Mouse (Mus musculus): Measurements from ENCODE around the gene Hist1h2ad. TPM values are rescaled to one million over a fixed set of nuclear protein-coding genes. Genes with fewer than 3 reads are reported as not detected.
A peak's percentile ranks its signal among the peaks of the same experiment; 100 is the strongest.
"Not testable (repeated sequence)": the region's sequence is repeated elsewhere in the genome, so short reads cannot be mapped to it uniquely, and the experiment has no call there.

Hist1h2ad gene
- polyA plus RNA-seq (2016; fragmentation: Nextera tagmentation; extraction: Ambion mirVana), result 0.46 and 2.5 TPM in 2 replicates

DNA sequence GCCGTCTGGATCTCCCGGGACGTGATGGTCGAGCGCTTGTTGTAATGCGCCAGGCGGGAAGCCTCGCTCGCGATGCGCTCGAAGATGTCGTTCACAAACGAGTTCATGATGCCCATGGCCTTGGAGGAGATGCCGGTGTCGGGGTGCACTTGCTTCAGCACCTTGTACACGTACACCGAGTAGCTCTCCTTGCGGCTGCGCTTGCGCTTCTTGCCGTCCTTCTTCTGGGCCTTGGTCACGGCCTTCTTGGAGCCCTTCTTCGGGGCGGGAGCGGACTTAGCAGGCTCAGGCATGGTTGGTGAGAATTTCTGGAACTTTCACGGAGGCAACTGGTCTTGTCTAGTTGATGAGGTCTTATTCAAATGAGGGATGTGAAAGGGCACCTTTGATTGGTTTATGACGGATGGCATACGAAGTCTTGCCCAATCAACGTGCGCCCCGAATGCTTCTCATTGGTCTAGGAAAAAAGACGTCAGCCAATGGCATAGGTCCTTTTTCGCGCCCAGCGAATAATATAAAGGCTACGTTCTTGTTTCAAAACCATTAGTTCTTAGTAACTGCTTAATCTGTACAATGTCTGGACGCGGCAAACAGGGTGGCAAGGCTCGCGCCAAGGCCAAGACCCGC, at the start of gene Hist1h2ad, which contains the start of gene Hist1h2bf:
Gene Hist1h2ad, plus strand, starts transcription at position 484 of the 627 bp plus-strand sequence.
Gene Hist1h2bf, minus strand, starts transcription at position 299 of the 627 bp plus-strand sequence.
- Histone ChIP-seq H3K4me3 (peak within 1 kb of the TSS; percentile 45), H3K4me2 (replicated peaks) (peak within 1 kb of the TSS; percentile 81), H3K9ac (peak within 1 kb of the TSS; percentile 51), H3K4me1 (peaks cover 34% of the 10 kb centered on the region), H3K27ac (peak within 1 kb of the TSS; percentile 87)
- not testable (repeated sequence) for H3K9me3 ChIP-seq (replicated peaks); H3K27me3 ChIP-seq; H3K36me3 ChIP-seq
- WGBS, result 1% methylated on average over 34 of the region's 42 CpGs
- ATAC-seq (ENCODE audit: low FRiP score), result peak; percentile 93

DNA sequence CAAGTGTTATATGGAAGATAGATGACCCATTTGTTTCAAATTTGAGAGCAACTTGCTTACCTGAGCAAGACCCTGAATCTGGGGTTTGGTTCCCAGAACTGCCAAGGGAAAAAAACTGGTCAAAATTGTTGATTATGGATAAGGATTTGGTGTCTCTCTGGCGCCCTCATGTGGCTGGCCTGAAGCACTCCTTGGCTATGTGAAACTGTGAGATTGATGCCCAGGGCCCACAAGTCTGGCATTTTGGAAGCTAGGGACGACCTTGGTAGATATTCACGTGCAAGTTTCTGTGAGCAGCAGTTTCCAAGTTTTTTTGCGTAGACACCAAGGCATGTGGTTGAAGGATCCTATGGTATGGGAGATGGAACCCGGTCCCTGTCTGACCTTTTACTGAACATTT, 49.5 kb upstream of the Hist1h2ad start:
- H3K27ac ChIP-seq, result no peak overlapping the region
- H3K4me3 ChIP-seq, result no peak overlapping the region
- no peak overlapping the region for H3K9ac ChIP-seq
- H3K27me3 ChIP-seq, result no peaks in the 10 kb centered on the region
- 9% methylated on average over 5 of the region's 5 CpGs for WGBS
- peaks cover 4% of the 10 kb centered on the region for H3K4me1 ChIP-seq
- H3K9me3 ChIP-seq (replicated peaks), result no peaks in the 10 kb centered on the region
- ATAC-seq (ENCODE audit: low FRiP score), result no peak
- no peaks in the 10 kb centered on the region for H3K36me3 ChIP-seq
- no peak overlapping the region for H3K4me2 ChIP-seq (replicated peaks)

DNA sequence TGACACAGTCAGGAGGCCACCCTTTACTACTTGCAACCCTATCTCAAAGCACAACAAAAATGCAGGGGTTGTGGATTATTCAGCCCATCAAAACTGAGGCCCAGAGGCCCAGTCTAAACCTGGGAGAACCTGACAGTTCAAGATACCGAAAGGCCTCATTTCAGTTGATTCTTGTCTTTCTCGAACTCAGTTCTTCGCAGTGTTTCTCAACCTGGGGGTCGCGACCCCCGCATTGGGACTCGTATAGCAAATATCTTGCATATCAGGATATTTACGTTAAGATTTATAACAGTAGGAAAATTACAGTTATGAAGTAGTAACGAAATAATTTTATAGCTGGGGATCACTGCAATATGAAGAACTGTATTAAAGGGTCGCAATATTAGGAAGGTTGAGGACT, 48.3 kb upstream of the Hist1h2ad start:
- no peak for ATAC-seq (ENCODE audit: low FRiP score)
- Histone ChIP-seq H3K4me3 (peak overlapping the region; percentile 38), H3K27me3 (no peaks in the 10 kb centered on the region), H3K4me1 (peaks cover 4% of the 10 kb centered on the region), H3K27ac (no peak overlapping the region), H3K9ac (peak overlapping the region; percentile 32; the same call in 1 of the 2 replicates), H3K9me3 (replicated peaks) (no peaks in the 10 kb centered on the region), H3K36me3 (no peaks in the 10 kb centered on the region), H3K4me2 (replicated peaks) (peak overlapping the region; percentile 53)
- 2% methylated on average over 10 of the region's 10 CpGs for WGBS

DNA sequence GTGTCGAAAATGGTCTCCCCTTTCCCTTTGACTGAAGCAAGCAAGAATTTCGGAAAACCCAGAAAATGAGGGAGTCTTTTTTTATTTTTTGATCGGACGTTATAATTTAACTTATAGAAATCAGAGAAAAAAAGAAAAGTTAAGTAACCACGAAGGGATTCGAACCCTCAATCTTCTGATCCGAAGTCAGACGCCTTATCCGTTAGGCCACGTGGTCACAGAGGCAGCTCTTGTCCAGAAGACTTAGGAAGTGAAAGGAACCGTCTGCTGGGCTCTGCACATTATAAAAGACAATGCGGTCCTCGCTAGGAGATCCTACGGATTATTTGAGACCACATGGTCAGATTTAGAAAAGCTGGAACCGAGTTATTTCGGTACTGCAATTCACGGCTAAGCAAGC, 47.9 kb upstream of the Hist1h2ad start:
- H3K4me2 ChIP-seq (replicated peaks), result peak overlapping the region; percentile 53
- WGBS, result under 1% methylated on average over 17 of the region's 17 CpGs
- H3K36me3 ChIP-seq, result no peaks in the 10 kb centered on the region
- peak; percentile 44; the same call in 1 of the 2 replicates for ATAC-seq (ENCODE audit: low FRiP score)
- peaks cover 4% of the 10 kb centered on the region for H3K4me1 ChIP-seq
- H3K27ac ChIP-seq, result peak overlapping the region; percentile 49
- H3K4me3 ChIP-seq, result peak overlapping the region; percentile 38
- no peaks in the 10 kb centered on the region for H3K9me3 ChIP-seq (replicated peaks)
- peak overlapping the region; percentile 57; the same call in 1 of the 2 replicates for H3K9ac ChIP-seq
- H3K27me3 ChIP-seq, result no peaks in the 10 kb centered on the region

DNA sequence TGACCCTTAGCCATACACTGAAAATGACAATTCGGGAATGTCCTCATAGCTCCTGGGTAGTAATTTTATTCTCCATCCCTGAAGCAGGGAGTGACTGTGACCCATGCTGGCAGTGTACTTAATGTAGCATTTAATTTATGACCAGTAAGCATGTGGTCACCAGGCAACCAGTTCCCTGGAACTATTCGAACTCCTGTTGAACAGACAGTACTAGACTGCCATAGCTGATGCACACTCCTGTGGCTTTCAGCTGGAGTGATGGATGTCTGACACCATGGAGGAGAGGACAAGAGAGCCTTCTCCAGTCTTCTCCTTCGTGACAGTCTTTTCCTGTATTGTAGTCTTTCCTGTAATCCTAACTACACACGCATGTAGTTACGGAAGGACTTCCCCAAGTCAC, 45.2 kb upstream of the Hist1h2ad start:
- Histone ChIP-seq H3K9ac (no peak overlapping the region), H3K4me1 (peaks cover 18% of the 10 kb centered on the region), H3K36me3 (no peaks in the 10 kb centered on the region), H3K4me2 (replicated peaks) (peak overlapping the region; percentile 11; the same call in 1 of the 2 replicates), H3K27ac (no peak overlapping the region), H3K27me3 (no peaks in the 10 kb centered on the region), H3K4me3 (no peak overlapping the region), H3K9me3 (replicated peaks) (no peaks in the 10 kb centered on the region)
- WGBS, result 70% methylated on average over 5 of the region's 5 CpGs
- ATAC-seq (ENCODE audit: low FRiP score), result no peak

DNA sequence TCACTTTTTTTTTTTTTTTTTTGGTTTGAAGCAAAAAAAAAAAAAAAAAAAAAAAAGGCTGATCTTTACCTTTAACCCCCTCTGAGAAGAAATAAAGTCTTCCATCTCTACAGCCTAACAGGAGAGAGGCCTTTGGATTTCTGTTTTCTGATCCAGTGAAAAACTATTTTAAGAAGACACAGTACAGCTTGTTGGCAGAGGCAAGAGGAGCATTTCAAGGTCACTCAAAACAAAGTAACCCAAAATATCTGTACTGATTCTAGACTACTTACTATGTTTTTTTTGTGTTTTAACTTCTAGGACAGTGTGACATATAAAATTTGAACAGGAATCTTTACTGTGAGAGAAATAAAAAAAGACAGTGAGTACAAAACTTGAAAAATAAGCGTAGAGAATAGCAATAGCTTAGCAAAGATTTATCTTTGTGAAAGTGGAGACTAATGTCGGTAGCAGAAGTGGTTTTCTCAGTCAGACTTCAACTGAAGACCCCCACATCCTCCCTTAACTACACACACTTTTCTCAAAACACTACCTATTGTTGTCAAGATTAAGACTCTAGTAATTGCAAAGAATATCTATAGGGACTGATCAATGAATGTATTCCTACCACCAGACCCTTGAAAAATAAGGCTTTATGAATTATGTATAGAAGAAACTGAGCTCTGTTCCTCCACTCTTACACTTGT, 44.6 kb upstream of the Hist1h2ad start:
- no peaks in the 10 kb centered on the region for H3K9me3 ChIP-seq (replicated peaks)
- H3K4me2 ChIP-seq (replicated peaks), result peak overlapping the region; percentile 76
- H3K9ac ChIP-seq, result peak overlapping the region; percentile 64
- H3K4me3 ChIP-seq, result peak overlapping the region; percentile 51
- H3K36me3 ChIP-seq, result no peaks in the 10 kb centered on the region
- H3K4me1 ChIP-seq, result peaks cover 23% of the 10 kb centered on the region
- no peaks in the 10 kb centered on the region for H3K27me3 ChIP-seq
- no peak for ATAC-seq (ENCODE audit: low FRiP score)
- WGBS, result 32% methylated on average over 2 of the region's 2 CpGs
- peak overlapping the region; percentile 97; the same call in 1 of the 2 replicates for H3K27ac ChIP-seq

DNA sequence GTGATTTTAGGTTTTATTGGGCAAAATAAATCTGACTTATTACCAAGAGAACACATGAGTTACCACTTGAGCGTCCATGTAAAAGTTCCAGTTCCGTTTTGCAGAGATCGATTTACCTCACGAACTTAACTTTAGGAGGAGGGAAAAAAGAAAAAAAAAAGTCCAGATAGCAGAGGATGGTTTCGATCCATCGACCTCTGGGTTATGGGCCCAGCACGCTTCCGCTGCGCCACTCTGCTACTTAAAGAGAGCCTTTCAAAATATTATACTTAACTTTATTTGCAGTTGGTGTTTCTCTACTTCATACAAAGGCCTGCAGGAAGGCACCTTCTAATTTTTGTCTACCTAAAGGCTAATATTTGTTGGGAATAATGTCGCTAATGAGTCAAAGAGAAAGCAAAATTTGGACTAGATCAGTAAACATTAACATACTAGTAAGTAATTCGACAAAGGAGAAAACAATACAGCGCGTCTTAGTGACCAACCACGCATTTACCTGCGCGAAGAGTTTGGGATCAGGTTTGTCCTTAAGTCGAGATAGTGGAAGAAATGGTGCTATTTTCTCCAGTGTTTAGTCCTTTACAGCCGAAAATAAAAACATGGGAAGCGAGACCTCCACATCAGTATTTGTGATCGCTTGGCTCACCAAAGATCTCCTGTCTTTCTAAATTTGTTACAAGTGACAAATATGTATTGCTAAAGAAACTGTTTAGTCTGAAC, 43.8 kb upstream of the Hist1h2ad start:
- Histone ChIP-seq H3K9me3 (replicated peaks) (no peaks in the 10 kb centered on the region), H3K27ac (peak overlapping the region; percentile 97), H3K4me2 (replicated peaks) (peak overlapping the region; percentile 76), H3K36me3 (no peaks in the 10 kb centered on the region), H3K27me3 (no peaks in the 10 kb centered on the region), H3K4me1 (peaks cover 25% of the 10 kb centered on the region), H3K9ac (peak overlapping the region; percentile 64), H3K4me3 (peak overlapping the region; percentile 51)
- under 1% methylated on average over 20 of the region's 20 CpGs for WGBS
- ATAC-seq (ENCODE audit: low FRiP score), result no peak

DNA sequence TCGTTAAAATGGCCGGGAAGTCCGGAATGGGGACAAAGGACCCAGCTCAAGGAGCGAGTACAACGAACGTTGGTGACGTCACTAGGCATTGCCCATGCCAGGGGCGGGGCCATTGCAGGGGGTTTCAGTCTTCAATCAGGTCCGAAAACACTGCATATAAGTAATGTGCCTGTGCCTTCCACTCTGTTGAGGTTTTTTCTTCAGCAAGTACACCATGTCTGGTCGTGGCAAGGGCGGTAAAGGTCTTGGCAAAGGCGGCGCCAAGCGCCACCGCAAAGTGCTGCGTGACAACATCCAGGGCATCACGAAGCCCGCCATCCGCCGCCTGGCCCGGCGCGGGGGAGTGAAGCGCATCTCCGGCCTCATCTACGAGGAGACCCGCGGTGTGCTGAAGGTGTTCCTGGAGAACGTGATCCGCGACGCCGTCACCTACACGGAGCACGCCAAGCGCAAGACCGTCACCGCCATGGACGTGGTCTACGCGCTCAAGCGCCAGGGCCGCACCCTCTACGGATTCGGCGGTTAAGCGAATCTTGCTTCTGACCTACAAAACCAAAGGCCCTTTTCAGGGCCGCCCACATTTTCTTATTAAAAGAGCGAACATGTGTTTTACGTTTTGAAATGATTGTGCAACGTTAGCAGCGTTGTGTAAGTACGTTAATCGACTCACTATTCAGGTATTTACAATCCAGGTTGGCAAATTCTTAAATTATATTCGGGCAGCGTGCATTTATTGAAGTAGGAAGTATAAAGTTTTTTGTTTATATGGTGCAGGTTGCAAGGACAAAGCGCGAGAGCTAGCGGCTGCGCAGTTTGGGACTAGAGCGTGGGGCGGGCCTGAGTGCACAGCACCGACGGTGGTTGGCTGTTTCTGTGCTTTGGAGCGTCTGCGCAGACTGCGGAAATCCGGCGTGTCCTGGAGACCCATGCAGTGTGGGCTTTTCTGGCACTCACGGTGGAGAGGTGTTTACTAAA, 43.0 kb upstream of the Hist1h2ad start, which contains the start of gene Hist1h4h:
Gene Hist1h4h, plus strand, starts transcription at position 150 of the 975 bp plus-strand sequence.
- H3K9me3 ChIP-seq (replicated peaks), result no peaks in the 10 kb centered on the region
- H3K27me3 ChIP-seq, result no peaks in the 10 kb centered on the region
- H3K36me3 ChIP-seq, result no peaks in the 10 kb centered on the region
- ATAC-seq (ENCODE audit: low FRiP score), result peak; percentile 82
- under 1% methylated on average over 62 of the region's 70 CpGs for WGBS
- H3K4me2 ChIP-seq (replicated peaks), result peak within 1 kb of the TSS; percentile 76
- peak within 1 kb of the TSS; percentile 51 for H3K4me3 ChIP-seq
- H3K4me1 ChIP-seq, result peaks cover 25% of the 10 kb centered on the region
- H3K9ac ChIP-seq, result peak within 1 kb of the TSS; percentile 64
- peak within 1 kb of the TSS; percentile 97 for H3K27ac ChIP-seq

DNA sequence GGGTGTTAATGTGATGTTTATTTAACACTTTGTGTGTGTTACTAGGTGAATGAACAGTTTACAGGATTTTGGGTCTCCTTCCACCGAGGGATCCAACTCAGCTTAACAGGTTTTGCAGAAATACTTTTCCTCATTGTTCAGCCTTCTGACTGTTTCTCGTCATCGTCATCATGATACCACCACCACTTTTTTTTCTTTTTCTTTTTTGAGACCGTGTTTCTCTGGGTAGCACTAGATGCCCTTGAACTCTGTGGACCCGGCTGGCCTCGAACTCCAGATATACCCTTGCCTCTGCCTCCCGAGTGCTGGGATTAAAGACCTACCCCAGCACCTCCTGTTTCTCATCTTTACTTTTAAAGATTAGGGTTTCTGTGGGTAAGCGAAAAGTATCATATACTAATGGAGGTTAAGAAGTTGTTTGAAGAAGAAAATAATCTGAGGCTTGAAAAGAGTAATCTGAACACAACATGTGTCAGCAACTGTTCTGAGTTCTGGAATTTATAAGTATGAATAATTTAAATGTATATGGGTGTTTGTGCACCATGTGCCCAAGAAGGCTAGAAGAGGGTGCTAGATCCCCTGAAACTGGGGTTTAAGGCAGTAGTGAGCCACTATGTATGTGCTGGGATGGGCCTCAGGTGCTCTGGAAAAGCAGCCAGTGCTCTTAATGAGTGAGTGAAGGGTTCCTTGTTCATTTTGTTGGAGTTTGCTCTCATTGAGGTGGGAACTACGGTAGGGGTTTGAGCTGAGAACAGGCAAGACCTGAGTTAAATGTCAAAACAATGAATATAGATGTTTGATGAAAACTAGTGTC, 41.7 kb upstream of the Hist1h2ad start:
- H3K4me1 ChIP-seq, result peaks cover 32% of the 10 kb centered on the region
- H3K4me2 ChIP-seq (replicated peaks), result peak overlapping the region; percentile 76
- WGBS, result 25% methylated on average over 9 of the region's 9 CpGs

DNA sequence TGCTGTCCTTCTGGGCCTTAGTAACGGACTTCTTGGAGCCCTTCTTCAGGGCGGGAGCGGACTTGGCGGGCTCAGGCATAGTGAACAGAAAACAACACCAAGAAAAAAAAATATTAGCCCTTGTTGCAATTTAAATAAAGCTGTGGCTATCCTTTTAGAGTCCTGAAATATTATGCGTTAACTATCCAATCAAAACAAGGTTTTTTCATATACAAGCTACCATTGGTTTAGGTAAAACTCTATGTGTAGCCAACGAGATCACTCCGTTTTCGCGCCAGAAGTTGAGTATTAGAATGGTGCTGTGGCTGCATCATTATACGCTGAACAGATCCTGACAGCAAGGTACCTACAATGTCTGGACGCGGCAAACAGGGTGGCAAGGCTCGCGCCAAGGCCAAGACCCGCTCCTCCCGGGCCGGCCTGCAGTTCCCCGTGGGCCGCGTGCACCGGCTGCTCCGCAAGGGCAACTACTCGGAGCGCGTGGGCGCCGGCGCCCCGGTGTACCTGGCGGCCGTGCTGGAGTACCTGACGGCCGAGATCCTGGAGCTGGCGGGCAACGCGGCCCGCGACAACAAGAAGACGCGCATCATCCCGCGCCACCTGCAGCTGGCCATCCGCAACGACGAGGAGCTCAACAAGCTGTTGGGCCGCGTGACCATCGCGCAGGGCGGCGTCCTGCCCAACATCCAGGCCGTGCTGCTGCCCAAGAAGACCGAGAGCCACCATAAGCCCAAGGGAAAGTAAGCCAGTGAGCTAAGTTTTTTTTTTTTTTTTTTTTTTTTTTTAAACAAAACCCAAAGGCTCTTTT, 40.4 kb upstream of the Hist1h2ad start, which contains the start of gene Hist1h2af:
Gene Hist1h2af, plus strand, starts transcription at position 347 of the 808 bp plus-strand sequence.
- H3K27ac ChIP-seq, result peak within 1 kb of the TSS; percentile 97
- WGBS, result under 1% methylated on average over 30 of the region's 53 CpGs
- H3K4me1 ChIP-seq, result peaks cover 32% of the 10 kb centered on the region
- H3K4me2 ChIP-seq (replicated peaks), result peak within 1 kb of the TSS; percentile 76
- not testable (repeated sequence) for H3K27me3 ChIP-seq; H3K36me3 ChIP-seq; H3K9me3 ChIP-seq (replicated peaks)
- ATAC-seq (ENCODE audit: low FRiP score), result peak; percentile 38
- H3K9ac ChIP-seq, result peak within 1 kb of the TSS; percentile 36
- H3K4me3 ChIP-seq, result peak within 1 kb of the TSS; percentile 51

More for the DNA sequence above, 41.7 kb upstream of the Hist1h2ad start:
- no peak for ATAC-seq (ENCODE audit: low FRiP score)
- peak overlapping the region; percentile 64 for H3K9ac ChIP-seq
- H3K27me3 ChIP-seq, result no peaks in the 10 kb centered on the region
- peak overlapping the region; percentile 51 for H3K4me3 ChIP-seq
- H3K9me3 ChIP-seq (replicated peaks), result no peaks in the 10 kb centered on the region
- no peaks in the 10 kb centered on the region for H3K36me3 ChIP-seq
- peak overlapping the region; percentile 97 for H3K27ac ChIP-seq
